Mouse (Mus musculus) stomach, postnatal 0 days (tissue): ENCODE measurements around the gene Arv1.

Experiments
- CTCF ChIP-seq: IDR thresholded peaks from 2 replicates; pipeline ENCODE4 v1.5.1; 2016; ENCODE audit warnings: antibody characterized with exemption, low read depth, mild to moderate bottlenecking, moderate library complexity
- EP300 ChIP-seq: optimal IDR thresholded peaks from 2 replicates; pipeline ENCODE3; 2016; ENCODE audit warnings: antibody characterized with exemption

- TF ChIP-seq CTCF (peak; percentile 84), EP300 (no peak)
These were observed 53.8 kb downstream of the Arv1 start for GRCm38 (mm10) chr8:124775695-124776094.
